Mouse (Mus musculus) adrenal gland, postnatal 14 days (tissue): ENCODE results near the gene Fam155a. TPM values are rescaled to one million over a fixed set of nuclear protein-coding genes. Genes with fewer than 3 reads are reported as not detected.

Experiments used
- DNase-seq: peaks from one replicate; pipeline ENCODE4 v3.0.0; 2021; ENCODE audit warnings: mixed read lengths
- microRNA-seq, 2 experiments: library from miRNA; unstranded; fragments of <30 nt; microRNA quantifications; one replicate each; pipeline ENCODE4 v1.2.0; 2021
- total RNA-seq: library from RNA; stranded (reverse); gene quantifications from 2 replicates; pipeline ENCODE4 v1.2.3, GENCODE M21; 2021

The Fam155a gene
- total RNA-seq, 1 experiment from 2014 or later = 7.4 TPM

- peak; percentile 68 for DNase-seq
Observed at GRCm38 (mm10) chr8:9174865-9175565, 595.9 kb downstream of the Fam155a start.

DNA sequence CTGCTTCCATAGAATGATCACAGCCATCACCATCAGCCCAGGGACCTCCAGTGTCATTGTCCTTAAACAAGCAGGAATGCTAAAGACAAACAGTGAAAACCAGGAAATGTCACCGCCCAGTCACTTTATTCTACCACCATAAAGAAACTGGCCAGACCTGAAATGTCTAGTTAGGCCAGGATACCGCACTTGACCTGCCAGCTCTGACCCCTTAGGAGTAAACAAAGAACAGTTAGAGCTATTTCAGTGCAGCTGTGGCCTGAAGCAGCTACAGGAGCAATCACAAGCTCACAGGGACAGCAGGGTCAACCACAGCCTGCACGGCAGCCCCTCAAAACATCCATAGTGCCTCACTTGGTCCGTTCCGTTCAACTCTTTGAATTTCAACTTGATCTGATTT lies 599.1 kb downstream of the Fam155a start:
- no peak for DNase-seq

GRCm38 (mm10) chr8:9167995-9168394 lies 603.0 kb downstream of the Fam155a start:
- DNase-seq = no peak

DNA sequence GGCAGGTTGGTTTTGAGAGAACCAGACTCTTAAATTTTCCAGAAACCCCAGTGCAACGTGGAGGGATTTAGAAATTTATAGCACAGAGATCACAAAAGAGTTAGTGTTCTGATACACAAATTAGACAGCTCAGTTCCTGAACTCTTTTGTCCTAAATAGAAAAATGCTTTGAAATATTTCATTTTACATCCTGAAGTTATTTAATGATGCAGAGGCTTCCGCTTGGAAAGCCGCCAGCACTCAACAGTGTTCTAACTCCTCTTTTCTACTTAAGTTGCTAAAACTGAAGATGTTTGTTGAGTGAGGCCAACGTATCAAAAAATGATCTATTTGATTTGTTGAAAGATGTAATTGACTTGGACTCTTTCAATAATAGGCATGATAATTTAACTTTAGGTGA lies 609.4 kb downstream of the Fam155a start:
- DNase-seq = no peak

DNA sequence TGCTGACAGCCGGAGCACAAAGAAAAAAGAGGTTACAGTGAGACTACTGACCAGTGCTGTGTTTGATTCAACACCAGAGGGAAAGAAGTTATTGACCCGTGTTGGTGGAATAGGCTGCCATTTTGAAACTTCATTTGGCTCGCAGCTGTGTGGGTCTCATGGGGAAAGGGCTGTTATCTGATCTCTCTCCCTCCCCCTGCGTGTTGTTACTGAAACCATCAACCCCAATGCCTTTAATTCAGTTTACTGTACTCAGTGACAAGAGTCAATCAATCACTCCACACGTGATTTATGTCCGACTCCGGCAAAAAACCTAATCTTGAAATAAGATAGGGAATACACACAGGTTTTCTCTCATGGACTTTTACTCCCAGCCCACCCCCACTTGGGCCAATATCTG lies 611.6 kb downstream of the Fam155a start:
- DNase-seq = no peak

GRCm38 (mm10) chr8:9158652-9159051 lies 612.3 kb downstream of the Fam155a start:
- DNase-seq = no peak

DNA sequence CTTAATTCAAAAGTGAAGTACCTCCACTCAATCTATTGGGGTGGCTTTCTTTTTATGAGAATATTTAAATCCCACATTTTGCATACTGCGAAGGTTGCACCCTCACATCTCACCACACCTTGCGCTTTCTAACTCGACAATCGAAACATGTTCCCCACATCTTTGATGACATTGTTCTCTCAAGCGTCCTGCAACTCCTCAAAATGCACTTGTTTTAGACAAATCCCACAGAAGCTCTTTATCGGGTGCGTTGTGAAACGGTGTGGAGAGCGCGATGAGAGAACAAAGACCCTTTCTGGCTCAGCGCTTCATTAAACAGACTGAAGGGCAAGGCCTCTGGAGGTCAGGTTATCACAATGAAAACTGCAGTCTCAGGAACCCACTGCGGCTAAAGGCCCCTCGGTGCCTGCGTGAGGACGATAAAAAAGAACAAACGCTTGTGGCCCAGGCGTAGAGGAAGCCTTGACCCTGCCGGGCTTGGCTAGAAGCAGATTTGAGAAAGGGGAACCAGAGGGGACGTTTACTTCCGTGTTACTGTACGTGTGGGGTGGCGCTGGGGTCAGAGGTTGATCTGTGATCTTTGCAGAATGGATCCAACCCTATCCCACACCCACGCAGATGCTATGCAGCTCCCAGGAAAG lies 613.7 kb downstream of the Fam155a start:
- DNase-seq = no peak

Small RNA genes within 50 kb of the gene (microRNA-seq; reads per million reads assigned to microRNA genes)
- 0 reads per million in 2 experiments for gene Gm47312

Other genes with a start within 250 kb of the Fam155a start
- gene Gm10217, start 93.1 kb upstream of the Fam155a start, total RNA-seq = not detected in 2 replicates
- 6.1 and 6.6 TPM in 2 replicates for gene Lig4, start 206.5 kb upstream of the Fam155a start, total RNA-seq
- 19.2 and 20.7 TPM in 2 replicates for gene Abhd13, start 206.5 kb upstream of the Fam155a start, total RNA-seq
- gene Tnfsf13b, start 235.3 kb upstream of the Fam155a start, total RNA-seq = 2.3 and 3.5 TPM in 2 replicates